Mouse (Mus musculus) spleen, adult 2 months (tissue): ENCODE data around the gene Car15.

ENCODE experiments used
- CTCF ChIP-seq: fragments of 200-500 bp; IDR thresholded peaks from 2 replicates; pipeline ENCODE4 v1.5.1; 2011; ENCODE audit warnings: mild to moderate bottlenecking, inconsistent platforms; ENCODE audit not compliant: insufficient read depth, insufficient read length, insufficient replicate concordance; ENCODE audit errors: extremely low read depth
- POLR2A ChIP-seq: fragments of 200-500 bp; IDR thresholded peaks from 2 replicates; pipeline ENCODE4 v1.6.1; 2011; ENCODE audit warnings: low read depth, low read length, inconsistent platforms

DNA sequence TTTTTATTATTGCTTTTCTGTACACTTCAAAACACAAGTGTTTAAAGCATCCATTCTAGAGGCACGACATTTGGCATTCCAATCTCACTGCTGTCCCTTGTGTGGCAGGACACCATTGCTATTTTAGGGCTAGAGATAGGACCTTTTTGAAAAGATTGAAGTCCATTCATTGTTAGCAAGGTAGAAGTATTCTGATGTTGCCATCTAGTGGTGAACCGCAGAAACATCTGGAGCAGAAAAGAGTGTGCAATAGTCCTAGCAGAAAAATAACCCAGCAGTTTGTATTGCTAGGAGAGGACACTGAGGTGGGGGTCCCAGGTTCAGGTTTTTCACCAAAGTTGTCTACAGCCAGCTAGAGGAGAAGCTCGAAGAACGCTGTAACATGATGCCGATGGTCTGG is 26.0 kb downstream of the Car15 start:
- TF ChIP-seq CTCF (no peak), POLR2A (no peak)
